Mouse (Mus musculus) G1E (cell line): ENCODE results near the gene Cdc37.

Experiments used
- CTCF ChIP-seq: IDR thresholded peaks from 2 replicates; pipeline ENCODE4 v1.5.1; 2012; ENCODE audit warnings: low read depth, low read length, inconsistent platforms, mixed read lengths
- GATA1 ChIP-seq: IDR thresholded peaks from 2 replicates; pipeline ENCODE4 v1.6.1; 2012; ENCODE audit warnings: borderline replicate concordance, low read length, inconsistent platforms, mixed read lengths
- GATA2 ChIP-seq: IDR thresholded peaks from 2 replicates; pipeline ENCODE4 v1.6.1; 2012; ENCODE audit warnings: low read depth, low read length, inconsistent platforms, borderline replicate concordance
- TAL1 ChIP-seq: conservative IDR thresholded peaks from 2 replicates; pipeline ENCODE4 v1.6.1; 2012; ENCODE audit warnings: low read depth, low read length, inconsistent platforms, mixed read lengths

- TF ChIP-seq CTCF (no peak), GATA1 (no peak), TAL1 (no peak), GATA2 (no peak)
These were observed 24.1 kb downstream of the Cdc37 start for GRCm38 (mm10) chr9:21125502-21126258.
